Mouse (Mus musculus): ENCODE results near the gene Sbno2.
A peak's percentile ranks its signal among the peaks of the same experiment; 100 is the strongest.

Gene Sbno2

GRCm38 (mm10) chr10:80123932-80124562, 18.7 kb upstream of the Sbno2 start:
- DNase-seq (ENCODE audit: low spot score in 2 of 2) = no peak

- DNase-seq (ENCODE audit: low spot score in 2 of 2) = no peak
These were observed 16.3 kb upstream of the Sbno2 start for GRCm38 (mm10) chr10:80121639-80122038.

GRCm38 (mm10) chr10:80120146-80120545, 14.8 kb upstream of the Sbno2 start:
- DNase-seq (ENCODE audit: low spot score in 2 of 2) = no peak

GRCm38 (mm10) chr10:80118552-80118951, 13.2 kb upstream of the Sbno2 start:
- no peak for DNase-seq (ENCODE audit: low spot score in 2 of 2)

GRCm38 (mm10) chr10:80117736-80118135, 12.4 kb upstream of the Sbno2 start:
- DNase-seq (ENCODE audit: low spot score in 2 of 2) = no peak

- DNase-seq (ENCODE audit: low spot score in 2 of 2) = no peak
These were observed 11.7 kb upstream of the Sbno2 start for GRCm38 (mm10) chr10:80116927-80117691.

- DNase-seq (ENCODE audit: low spot score in 2 of 2) = no peak
These were observed 11.2 kb upstream of the Sbno2 start for GRCm38 (mm10) chr10:80116563-80116926.

GRCm38 (mm10) chr10:80115944-80116335, 10.6 kb upstream of the Sbno2 start:
- no peak for DNase-seq (ENCODE audit: low spot score in 2 of 2)

- DNase-seq (ENCODE audit: low spot score in 2 of 2) = peak; percentile 99 to 100
These were observed 10.0 kb upstream of the Sbno2 start, which contains the start of gene Stk11 for GRCm38 (mm10) chr10:80115290-80115943. Stk11 (plus strand) TSS chr10:80115803.

GRCm38 (mm10) chr10:80114341-80115284, 9.2 kb upstream of the Sbno2 start:
- DNase-seq (ENCODE audit: low spot score in 2 of 2) = peak; percentile 82 to 97

GRCm38 (mm10) chr10:80107678-80108077, 2.3 kb upstream of the Sbno2 start:
- no peak for DNase-seq (ENCODE audit: low spot score in 2 of 2)

GRCm38 (mm10) chr10:80105926-80106325, 555 bp upstream of the Sbno2 start:
- DNase-seq (ENCODE audit: low spot score in 2 of 2) = no peak

GRCm38 (mm10) chr10:80104181-80104580, 1.2 kb downstream of the Sbno2 start:
- no peak for DNase-seq (ENCODE audit: low spot score in 2 of 2)

GRCm38 (mm10) chr10:80103032-80103431, 2.3 kb downstream of the Sbno2 start:
- no peak for DNase-seq (ENCODE audit: low spot score in 2 of 2)

GRCm38 (mm10) chr10:80102216-80102915, 3.0 kb downstream of the Sbno2 start:
- peak; percentile 83 to 91 for DNase-seq (ENCODE audit: low spot score in 2 of 2)

- DNase-seq (ENCODE audit: low spot score in 2 of 2) = no peak
These were observed 4.4 kb downstream of the Sbno2 start for GRCm38 (mm10) chr10:80100982-80101381.

- no peak for DNase-seq (ENCODE audit: low spot score in 2 of 2)
These were observed 6.7 kb downstream of the Sbno2 start for GRCm38 (mm10) chr10:80098630-80099029.

GRCm38 (mm10) chr10:80097275-80097674, 8.1 kb downstream of the Sbno2 start:
- no peak for DNase-seq (ENCODE audit: low spot score in 2 of 2)

GRCm38 (mm10) chr10:80095547-80095946, 9.8 kb downstream of the Sbno2 start:
- no peak for DNase-seq (ENCODE audit: low spot score in 2 of 2)

GRCm38 (mm10) chr10:80094684-80095083, 10.7 kb downstream of the Sbno2 start:
- no peak for DNase-seq (ENCODE audit: low spot score in 2 of 2)

GRCm38 (mm10) chr10:80094085-80094484, 11.3 kb downstream of the Sbno2 start:
- no peak for DNase-seq (ENCODE audit: low spot score in 2 of 2)
